Mouse (Mus musculus) activated CD4-positive, CD25-positive, alpha-beta regulatory T cell (primary cell): ENCODE data around the gene Pramef20. TPM values are rescaled to one million over a fixed set of nuclear protein-coding genes. Genes with fewer than 3 reads are reported as not detected.

Experiments
- polyA plus RNA-seq, 2 experiments: library from polyadenylated mRNA; unstranded; fragments of 100-300 nt; shearing (Covaris generic); gene quantifications; one replicate each; pipeline ENCODE4 v1.2.1; 2017

The Pramef20 gene
- under 1 TPM in 1 of 2 experiments, not detected in 1; 0.28 TPM for polyA plus RNA-seq

DNA sequence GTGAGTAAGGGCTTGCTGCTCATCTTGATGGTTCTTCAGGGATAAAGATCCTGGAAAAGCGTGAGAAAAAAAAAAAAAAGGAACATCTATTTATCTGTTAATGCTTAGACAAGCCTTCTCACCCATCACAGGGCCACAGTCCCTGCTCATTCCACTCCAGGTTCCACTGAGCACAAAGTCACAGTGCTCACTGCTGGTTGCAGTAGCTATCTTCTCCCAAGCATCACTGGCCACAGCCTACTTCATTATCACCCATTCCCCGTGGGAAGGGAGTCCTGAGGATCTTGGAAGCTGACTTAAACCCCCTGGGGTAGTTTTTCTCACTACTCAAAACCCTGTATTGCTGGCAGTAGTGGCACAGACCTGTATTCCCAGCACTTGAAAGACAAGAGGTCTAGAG, at the start of gene Pramef20:
Pramef20 (minus strand) TSS at position 23 of the 400 bp plus-strand sequence.

DNA sequence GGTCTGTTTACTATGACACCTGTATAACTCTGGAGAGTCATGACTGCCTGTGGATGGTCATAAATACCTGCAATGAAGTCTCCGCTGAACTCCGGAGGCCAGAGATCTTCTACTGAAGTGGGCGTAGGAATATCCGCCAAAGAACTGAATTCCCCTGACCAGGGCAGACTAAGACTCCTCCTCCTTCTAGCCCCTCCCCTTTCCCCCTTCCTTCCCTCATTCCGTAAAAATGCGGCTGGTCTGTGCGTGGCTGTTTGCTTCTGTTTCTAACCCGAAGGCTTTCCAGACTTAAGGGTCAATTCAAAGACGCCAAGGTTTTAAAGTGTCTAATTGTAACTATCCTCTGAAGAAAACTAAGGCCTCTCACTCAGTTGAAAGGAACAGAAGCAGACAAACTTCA, 30.6 kb upstream of the Pramef20 start, which contains the start of gene Pramef12:
Pramef12 (minus strand) TSS at position 175 of the 400 bp plus-strand sequence.

DNA sequence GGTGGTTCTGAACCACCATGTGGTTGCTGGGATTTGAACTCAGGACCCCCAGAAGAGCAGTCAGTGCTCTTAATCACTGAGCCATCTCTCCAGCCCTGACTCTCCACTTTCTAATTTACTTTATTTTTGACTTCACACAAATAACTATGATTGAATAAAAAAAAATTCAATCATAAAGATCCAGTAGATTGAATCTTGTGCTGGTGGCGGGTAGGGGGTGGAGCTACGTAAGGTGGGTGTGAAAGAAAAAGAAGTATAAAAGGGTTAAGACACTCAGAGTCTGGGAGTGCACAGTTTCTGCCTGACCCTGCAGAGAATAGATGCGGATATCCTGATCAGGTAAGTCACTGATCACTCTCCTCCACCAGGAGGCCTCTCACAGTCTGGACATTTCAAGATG, 20.1 kb downstream of the Pramef20 start, which contains the start of gene Gm13119:
Gm13119 (plus strand) TSS at position 301 of the 400 bp plus-strand sequence.

DNA sequence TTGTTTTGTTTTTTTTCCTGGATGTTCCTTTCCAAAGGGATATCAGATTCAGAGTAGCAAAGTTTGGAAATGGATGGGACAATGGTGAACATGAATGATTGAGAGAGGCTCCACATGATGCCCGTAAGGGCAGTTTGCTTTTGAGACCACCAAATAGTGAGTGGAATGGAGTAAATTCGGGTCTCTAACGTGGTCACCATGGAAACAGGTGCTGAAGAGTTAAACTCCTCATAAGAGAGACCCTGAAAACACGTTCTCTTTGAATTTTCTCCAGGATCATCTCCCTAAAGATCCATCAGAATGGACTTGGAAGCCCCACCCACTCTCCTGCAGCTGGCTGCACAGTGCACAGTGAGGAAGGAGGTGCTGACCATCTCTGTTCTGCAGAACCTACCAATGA, 47.8 kb downstream of the Pramef20 start, which contains the start of gene Gm13128:
Gm13128 (plus strand) TSS at position 301 of the 400 bp plus-strand sequence.

Other genes starting within 250 kb of the Pramef20 start
- under 1 TPM in 1 of 2 experiments, not detected in 1; 0.26 TPM for gene Oog3, start 215.3 kb downstream of the Pramef20 start, polyA plus RNA-seq
- gene Oog2, start 187.2 kb downstream of the Pramef20 start, polyA plus RNA-seq = under 1 TPM in 1 of 2 experiments, not detected in 1; 0.23 TPM
- not detected for gene C87977, start 164.6 kb downstream of the Pramef20 start, polyA plus RNA-seq
- not detected for gene Pramel5, start 97.4 kb downstream of the Pramef20 start, polyA plus RNA-seq
- gene Gm13128, start 47.7 kb downstream of the Pramef20 start, polyA plus RNA-seq = not detected
- not detected for gene Gm13119, start 20.0 kb downstream of the Pramef20 start, polyA plus RNA-seq
- not detected for gene Pramef12, start 30.5 kb upstream of the Pramef20 start, polyA plus RNA-seq
- not detected for gene 1700012P22Rik, start 60.8 kb upstream of the Pramef20 start, polyA plus RNA-seq
- under 1 TPM in 1 of 2 experiments, not detected in 1; 0.85 TPM for gene Gm9944, start 75.4 kb upstream of the Pramef20 start, polyA plus RNA-seq
- under 1 TPM in 1 of 2 experiments, not detected in 1; 0.05 TPM for gene Aadacl3, start 85.8 kb upstream of the Pramef20 start, polyA plus RNA-seq
- not detected for gene 9430007A20Rik, start 141.9 kb upstream of the Pramef20 start, polyA plus RNA-seq
- gene Gm13124, start 187.2 kb upstream of the Pramef20 start, polyA plus RNA-seq = not detected
- gene Aadacl4, start 235.8 kb upstream of the Pramef20 start, polyA plus RNA-seq = not detected